Mouse (Mus musculus) forebrain, embryonic 13.5 days (tissue): ENCODE results near the gene Gpsm1. TPM values are rescaled to one million over a fixed set of nuclear protein-coding genes. Genes with fewer than 3 reads are reported as not detected.
A peak's percentile ranks its signal among the peaks of the same experiment; 100 is the strongest.

ENCODE experiments used
- ATAC-seq: fragments of 200-750 bp; cut with Nextera tagmentation; 2 replicates; pipeline ENCODE4 v1.8.0; 2017
- H3K27ac ChIP-seq: fragments of 300-500 bp; sonication (generic); 2 replicates; pipeline ENCODE4 v1.5.1; 2015; ENCODE audit warnings: inconsistent platforms, mild to moderate bottlenecking, moderate library complexity
- H3K27me3 ChIP-seq: fragments of 300-500 bp; sonication (generic); 2 replicates; pipeline ENCODE4 v1.6.1; 2015; ENCODE audit warnings: mild to moderate bottlenecking, inconsistent platforms
- H3K36me3 ChIP-seq: fragments of 300-500 bp; sonication (generic); 2 replicates; pipeline ENCODE4 v1.6.1; 2015; ENCODE audit warnings: mild to moderate bottlenecking, inconsistent platforms; ENCODE audit not compliant: poor library complexity, severe bottlenecking
- H3K4me1 ChIP-seq: fragments of 300-500 bp; sonication (generic); 2 replicates; pipeline ENCODE4 v1.6.1; 2015; ENCODE audit warnings: inconsistent platforms
- H3K4me2 ChIP-seq: fragments of 300-500 bp; sonication (generic); 2 replicates; pipeline ENCODE4 v1.6.1; 2015; ENCODE audit warnings: inconsistent platforms, mild to moderate bottlenecking, moderate library complexity
- H3K4me3 ChIP-seq: fragments of 300-500 bp; sonication (generic); 2 replicates; pipeline ENCODE4 v1.5.1; 2015; ENCODE audit warnings: mild to moderate bottlenecking, inconsistent platforms
- H3K9ac ChIP-seq: fragments of 300-500 bp; sonication (generic); 2 replicates; pipeline ENCODE4 v1.6.1; 2015; ENCODE audit warnings: mild to moderate bottlenecking, inconsistent platforms
- H3K9me3 ChIP-seq: fragments of 300-500 bp; sonication (generic); replicated peaks from 2 replicates; pipeline ENCODE4 v1.6.1; 2016; ENCODE audit warnings: inconsistent platforms
- WGBS: fragments of 180-500 bp; shearing (Covaris S2); methylation state at CpG from one replicate; pipeline ENCODE4 v1.1.7; 2015; 5-methylcytosine and 5-hydroxymethylcytosine counted together
- polyA plus RNA-seq: library from polyadenylated mRNA; unstranded; fragments of >200 nt; fragmentation: Nextera tagmentation; extraction: Ambion mirVana; gene quantifications from 2 replicates; pipeline ENCODE4 v1.2.1, GENCODE M21; 2015

The Gpsm1 gene
- polyA plus RNA-seq, 1 experiment from 2014 or later = 97.7 TPM

DNA sequence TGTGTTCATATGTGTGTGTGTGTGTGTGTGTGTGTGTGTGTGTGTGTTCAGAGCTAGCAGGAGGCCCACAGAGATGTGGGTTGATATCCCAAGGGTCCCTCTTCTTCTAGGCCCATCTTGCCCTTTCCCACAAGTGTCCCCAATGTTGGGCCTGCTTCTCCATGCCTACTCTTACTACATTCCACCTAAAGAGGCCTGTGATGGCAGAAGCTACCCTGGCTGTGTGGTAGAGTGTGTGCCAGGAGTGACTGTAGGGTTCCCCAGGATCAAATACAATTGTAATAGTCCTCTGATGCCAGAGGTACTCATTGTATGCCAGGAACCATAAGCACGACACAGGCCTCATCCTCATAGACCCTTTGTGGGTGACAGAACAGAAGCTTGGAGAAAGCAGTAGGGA lies 1.9 kb upstream of the Gpsm1 start:
- no peak overlapping the region for H3K4me2 ChIP-seq
- H3K36me3 ChIP-seq = no peaks in the 10 kb centered on the region
- WGBS = 88% methylated on average over 1 of the region's 1 CpGs
- H3K9me3 ChIP-seq = no peaks in the 10 kb centered on the region
- no peaks in the 10 kb centered on the region for H3K27me3 ChIP-seq
- H3K9ac ChIP-seq = no peak overlapping the region
- H3K27ac ChIP-seq = no peak overlapping the region
- no peak overlapping the region for H3K4me3 ChIP-seq
- H3K4me1 ChIP-seq = peaks cover 37% of the 10 kb centered on the region
- ATAC-seq = no peak

DNA sequence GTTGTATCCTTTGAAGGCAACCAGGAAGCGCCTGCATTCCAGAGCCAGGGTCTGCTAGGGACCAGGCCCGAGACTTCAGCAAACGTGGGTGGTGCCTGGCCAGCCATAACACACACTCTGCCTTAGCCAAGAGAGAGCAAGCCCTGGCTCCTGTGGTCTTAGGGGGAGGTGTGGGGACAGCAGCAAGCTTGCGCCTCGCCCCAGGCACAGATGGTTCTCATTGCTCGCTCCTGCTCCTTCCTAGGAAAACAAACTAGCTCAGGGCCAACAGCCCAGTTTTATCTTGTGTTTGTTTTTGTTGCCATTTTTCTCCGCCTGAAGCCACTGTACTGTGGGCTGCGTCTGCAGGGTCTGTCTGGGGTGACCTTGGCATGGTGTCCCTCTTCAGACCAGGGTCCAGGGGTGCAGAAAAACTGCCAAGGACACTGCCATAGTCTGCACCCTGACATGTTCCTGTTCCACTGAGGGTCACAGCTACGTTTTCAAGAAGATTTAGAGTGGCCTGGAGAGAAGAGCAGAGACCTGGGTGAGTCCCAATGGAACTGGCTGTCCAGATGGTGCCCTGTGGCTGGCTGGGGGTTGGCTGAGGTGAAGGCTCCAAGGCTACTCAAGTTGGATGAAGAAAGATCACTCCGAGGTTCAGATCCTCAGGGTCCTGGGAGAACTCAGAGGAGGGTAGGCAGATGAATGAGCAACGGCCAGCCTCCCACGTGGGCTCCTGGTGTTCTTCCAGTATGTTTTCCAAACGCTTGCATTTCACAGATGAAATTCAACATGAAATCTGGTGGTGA lies 839 bp upstream of the Gpsm1 start:
- no peak for ATAC-seq
- Histone ChIP-seq H3K4me2 (peak overlapping the region; percentile 95), H3K4me3 (peak overlapping the region; percentile 93; the same call in 1 of the 2 replicates), H3K27me3 (no peaks in the 10 kb centered on the region), H3K27ac (peak overlapping the region; percentile 95), H3K9me3 (no peaks in the 10 kb centered on the region), H3K36me3 (peaks cover 5% of the 10 kb centered on the region), H3K4me1 (peaks cover 42% of the 10 kb centered on the region), H3K9ac (peak overlapping the region; percentile 94)
- WGBS = 70% methylated on average over 13 of the region's 13 CpGs

DNA sequence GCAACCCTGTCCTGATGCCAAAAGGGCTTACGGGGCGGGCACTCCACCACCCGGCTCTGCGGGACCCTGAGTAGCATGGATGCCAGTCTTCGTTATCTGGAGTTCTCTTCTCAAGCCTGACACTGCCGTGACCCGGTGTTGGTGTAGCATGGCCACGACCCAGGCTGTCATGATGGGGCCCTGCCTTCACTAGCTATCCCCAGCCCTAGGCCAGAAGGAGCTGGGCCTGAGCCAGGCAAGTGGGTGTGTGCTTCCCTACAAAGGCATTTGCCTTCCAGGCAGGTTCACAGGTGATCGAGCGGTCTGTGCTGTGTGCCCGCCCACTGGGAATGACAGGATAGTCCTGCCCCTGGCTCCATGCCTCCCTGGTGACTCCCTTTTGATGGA lies 603 bp downstream of the Gpsm1 start:
- no peaks in the 10 kb centered on the region for H3K27me3 ChIP-seq
- peaks cover 13% of the 10 kb centered on the region for H3K36me3 ChIP-seq
- WGBS = 1% methylated on average over 11 of the region's 11 CpGs
- H3K9ac ChIP-seq = peak overlapping the region; percentile 94
- peak overlapping the region; percentile 95 for H3K27ac ChIP-seq
- H3K4me2 ChIP-seq = peak overlapping the region; percentile 95
- H3K4me3 ChIP-seq = peak overlapping the region; percentile 93
- H3K4me1 ChIP-seq = peaks cover 46% of the 10 kb centered on the region
- no peaks in the 10 kb centered on the region for H3K9me3 ChIP-seq
- peak; percentile 40 for ATAC-seq

DNA sequence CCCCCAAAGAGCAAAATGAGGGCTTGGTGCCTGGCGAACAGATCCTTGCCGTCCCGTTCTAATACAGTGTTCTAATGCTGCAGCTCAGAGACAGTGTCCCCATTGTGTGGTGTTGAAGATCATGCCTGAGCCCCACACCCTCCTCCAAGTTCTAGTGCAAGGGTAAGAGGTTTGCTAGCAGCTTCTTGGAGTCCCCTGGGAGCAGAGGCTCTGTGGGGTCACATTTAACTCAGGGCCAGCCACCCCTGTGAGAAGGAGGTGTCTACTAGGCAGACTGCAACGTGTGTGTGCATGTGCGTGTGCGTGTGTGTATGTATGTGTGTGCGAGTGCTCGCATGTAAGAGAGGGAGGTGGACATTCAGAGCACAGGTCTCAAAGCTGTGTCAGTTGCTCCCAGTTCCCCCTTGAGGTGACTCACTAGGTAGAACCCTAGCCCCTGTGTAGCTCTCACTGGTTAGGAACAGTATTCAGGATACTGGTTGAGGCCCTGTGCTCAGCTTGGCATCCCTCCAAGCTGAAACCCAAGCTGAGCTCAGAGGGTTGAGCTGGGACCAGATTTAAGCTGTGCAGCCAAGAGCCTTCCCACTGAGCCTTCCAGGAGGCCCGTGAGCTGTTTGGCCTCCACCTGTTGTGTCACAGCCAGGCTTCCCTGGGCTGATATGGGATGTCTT lies 1.4 kb downstream of the Gpsm1 start:
- Histone ChIP-seq H3K27ac (peak overlapping the region; percentile 95), H3K27me3 (no peaks in the 10 kb centered on the region), H3K9me3 (no peaks in the 10 kb centered on the region), H3K4me2 (peak overlapping the region; percentile 95), H3K9ac (peak overlapping the region; percentile 94), H3K4me3 (peak overlapping the region; percentile 93), H3K36me3 (peaks cover 15% of the 10 kb centered on the region), H3K4me1 (peaks cover 46% of the 10 kb centered on the region)
- WGBS = 44% methylated on average over 9 of the region's 9 CpGs
- ATAC-seq = no peak

GRCm38 (mm10) chr2:26317371-26317770 lies 2.1 kb downstream of the Gpsm1 start:
- peaks cover 46% of the 10 kb centered on the region for H3K4me1 ChIP-seq
- peaks cover 21% of the 10 kb centered on the region for H3K36me3 ChIP-seq
- ATAC-seq = no peak
- peak overlapping the region; percentile 95 for H3K4me2 ChIP-seq
- whole genome bisulfite sequencing = 74% methylated on average over 3 of the region's 3 CpGs
- no peaks in the 10 kb centered on the region for H3K9me3 ChIP-seq
- H3K4me3 ChIP-seq = peak overlapping the region; percentile 93
- peak overlapping the region; percentile 95; the same call in 1 of the 2 replicates for H3K27ac ChIP-seq
- H3K9ac ChIP-seq = peak overlapping the region; percentile 94
- no peaks in the 10 kb centered on the region for H3K27me3 ChIP-seq

DNA sequence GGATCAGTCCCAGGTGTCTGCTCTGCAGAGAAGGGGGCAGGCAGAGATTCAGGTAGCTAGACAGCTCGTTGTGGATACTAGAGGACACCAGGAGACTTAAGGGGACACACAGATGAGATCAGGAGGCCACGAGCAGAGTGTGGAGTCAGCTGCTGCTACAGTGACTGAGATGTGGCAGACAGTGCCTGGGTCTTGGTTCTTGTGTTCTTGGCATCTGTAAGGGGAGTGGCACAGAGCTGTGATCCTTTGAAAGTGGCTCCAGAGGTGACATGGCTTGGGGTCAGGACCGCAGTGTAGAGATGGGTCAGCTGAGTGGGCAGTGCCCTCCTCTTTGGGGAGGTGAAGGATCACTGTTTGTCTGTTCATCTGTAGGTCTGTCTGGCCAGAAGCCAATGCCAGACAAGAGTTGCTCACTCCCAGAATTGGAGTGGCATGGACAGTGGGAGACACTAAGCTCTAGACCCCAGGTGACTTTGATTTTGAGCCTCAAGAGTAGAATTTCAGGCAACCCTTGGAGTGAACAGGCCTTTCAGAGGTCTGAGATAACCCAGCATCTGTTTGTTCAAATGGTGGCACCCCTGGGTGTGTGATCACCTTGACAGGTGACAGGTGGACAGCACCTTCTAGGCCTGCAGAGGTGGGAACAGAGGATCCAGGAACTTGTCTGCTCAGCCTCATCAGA lies 2.8 kb downstream of the Gpsm1 start:
- peak overlapping the region; percentile 93; the same call in 1 of the 2 replicates for H3K4me3 ChIP-seq
- H3K9me3 ChIP-seq = no peaks in the 10 kb centered on the region
- no peaks in the 10 kb centered on the region for H3K27me3 ChIP-seq
- 89% methylated on average over 3 of the region's 3 CpGs for WGBS
- no peak for ATAC-seq
- no peak overlapping the region for H3K27ac ChIP-seq
- H3K4me1 ChIP-seq = peaks cover 46% of the 10 kb centered on the region
- peak overlapping the region; percentile 94 for H3K9ac ChIP-seq
- H3K36me3 ChIP-seq = peaks cover 27% of the 10 kb centered on the region
- H3K4me2 ChIP-seq = peak overlapping the region; percentile 95

DNA sequence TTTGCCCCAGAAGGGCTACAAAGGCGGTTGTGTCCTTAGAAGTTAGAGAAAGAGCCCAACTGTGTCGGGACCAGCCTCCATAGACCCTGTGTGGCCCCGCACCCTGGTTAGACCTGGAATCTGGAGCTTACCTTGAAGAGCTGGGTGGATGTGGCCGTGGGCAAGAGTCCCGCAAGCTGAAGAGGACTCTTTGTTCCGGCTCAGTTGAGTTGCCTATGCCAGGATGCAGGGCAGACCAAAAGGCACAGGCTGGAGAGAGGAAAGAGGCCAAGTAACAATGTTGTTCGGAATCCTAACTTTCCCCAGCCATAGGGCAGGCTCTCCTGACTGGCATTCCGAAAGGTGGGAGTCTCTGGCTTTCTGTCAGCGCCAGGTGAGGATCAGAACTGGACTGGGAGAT lies 3.8 kb downstream of the Gpsm1 start:
- ATAC-seq = no peak
- Histone ChIP-seq H3K4me2 (no peak overlapping the region), H3K9ac (peak overlapping the region; percentile 43; the same call in 1 of the 2 replicates), H3K4me3 (no peak overlapping the region), H3K27me3 (no peaks in the 10 kb centered on the region), H3K9me3 (no peaks in the 10 kb centered on the region), H3K36me3 (peaks cover 37% of the 10 kb centered on the region), H3K27ac (no peak overlapping the region), H3K4me1 (peaks cover 46% of the 10 kb centered on the region)
- WGBS = 90% methylated on average over 9 of the region's 9 CpGs

DNA sequence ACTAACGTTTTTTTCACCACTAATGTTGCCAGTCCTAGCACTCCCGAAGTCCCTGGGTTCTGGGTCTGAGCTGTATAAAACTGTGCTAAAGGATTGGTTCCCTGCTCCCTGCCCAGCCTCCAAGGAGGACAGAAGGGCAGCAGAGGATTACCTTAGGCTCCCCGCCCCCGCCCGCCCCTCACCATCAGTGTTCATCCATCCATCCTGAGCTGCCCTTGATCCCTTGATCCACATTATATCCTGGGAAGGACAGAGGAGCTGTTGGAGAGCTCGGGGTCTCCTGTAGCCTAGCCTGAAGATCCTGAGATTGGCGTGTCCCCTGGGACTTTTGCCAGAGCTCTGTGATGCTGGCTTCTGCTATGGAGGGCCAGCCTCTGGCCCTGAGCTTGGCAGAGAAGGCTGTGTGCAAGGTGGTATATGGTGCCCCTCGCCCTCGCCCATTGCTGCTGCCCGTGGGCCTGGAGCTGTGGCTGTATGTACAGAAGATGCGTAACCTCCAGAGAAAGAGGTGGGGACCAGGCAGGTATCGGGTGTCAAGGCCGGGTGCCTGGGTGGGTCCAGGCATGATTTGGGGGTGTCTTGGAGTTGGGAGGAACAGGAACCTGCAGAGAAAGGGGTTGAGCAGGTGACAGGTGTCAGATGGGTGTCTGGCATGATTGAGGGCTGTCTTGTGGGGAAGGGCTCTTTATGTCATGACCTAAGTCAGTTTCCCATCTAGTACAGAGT lies 4.4 kb downstream of the Gpsm1 start:
- WGBS = 92% methylated on average over 13 of the region's 13 CpGs
- Histone ChIP-seq H3K4me2 (no peak overlapping the region), H3K27me3 (no peaks in the 10 kb centered on the region), H3K36me3 (peaks cover 43% of the 10 kb centered on the region), H3K9ac (no peak overlapping the region), H3K4me1 (peaks cover 45% of the 10 kb centered on the region), H3K27ac (no peak overlapping the region), H3K4me3 (no peak overlapping the region), H3K9me3 (no peaks in the 10 kb centered on the region)
- ATAC-seq = no peak

- ATAC-seq = no peak
- Histone ChIP-seq H3K4me2 (no peak overlapping the region), H3K36me3 (peaks cover 51% of the 10 kb centered on the region), H3K9me3 (no peaks in the 10 kb centered on the region), H3K27ac (no peak overlapping the region), H3K4me3 (no peak overlapping the region), H3K4me1 (peaks cover 41% of the 10 kb centered on the region), H3K27me3 (no peaks in the 10 kb centered on the region), H3K9ac (no peak overlapping the region)
- 87% methylated on average over 14 of the region's 14 CpGs for WGBS
These were observed 5.2 kb downstream of the Gpsm1 start for GRCm38 (mm10) chr2:26320245-26321185.

DNA sequence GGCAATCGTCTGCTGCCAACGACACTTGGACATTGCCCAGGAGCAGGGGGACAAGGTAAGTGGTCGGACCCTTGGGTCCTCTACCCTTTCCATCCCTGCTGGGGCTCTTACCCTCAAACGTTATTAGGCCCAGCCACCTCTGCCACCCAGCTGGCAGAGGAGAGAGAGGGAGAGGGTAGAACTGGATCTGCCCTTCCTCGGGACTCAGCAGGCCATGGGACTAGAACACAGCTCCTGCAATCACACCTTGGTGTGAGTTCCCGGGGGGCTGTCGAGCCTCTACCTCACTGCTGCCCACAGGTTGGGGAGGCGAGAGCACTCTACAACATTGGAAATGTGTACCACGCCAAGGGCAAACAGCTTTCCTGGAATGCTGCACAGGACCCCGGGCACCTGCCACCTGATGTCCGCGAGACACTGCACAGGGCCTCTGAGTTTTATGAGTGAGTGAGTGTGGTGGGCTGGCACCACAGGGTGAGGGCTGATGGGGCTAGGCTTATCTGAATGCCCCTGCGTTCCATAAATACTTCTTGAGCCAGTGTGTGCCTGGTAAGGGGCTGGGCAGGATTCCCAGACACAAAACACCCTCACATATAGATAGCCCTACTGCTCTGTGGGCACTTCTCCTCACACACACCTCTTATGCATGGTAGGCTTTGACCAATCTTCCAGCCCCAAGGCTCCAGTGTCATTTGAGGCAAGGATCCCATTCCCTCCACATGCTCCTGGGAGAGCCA lies 8.4 kb downstream of the Gpsm1 start:
- Histone ChIP-seq H3K27ac (no peak overlapping the region), H3K9ac (no peak overlapping the region), H3K36me3 (peaks cover 76% of the 10 kb centered on the region), H3K4me2 (no peak overlapping the region), H3K27me3 (no peaks in the 10 kb centered on the region), H3K4me3 (no peak overlapping the region), H3K4me1 (peaks cover 15% of the 10 kb centered on the region), H3K9me3 (no peaks in the 10 kb centered on the region)
- 93% methylated on average over 13 of the region's 13 CpGs for WGBS
- no peak for ATAC-seq
